Mouse (Mus musculus): ENCODE results near the gene Sugp2.

DNA sequence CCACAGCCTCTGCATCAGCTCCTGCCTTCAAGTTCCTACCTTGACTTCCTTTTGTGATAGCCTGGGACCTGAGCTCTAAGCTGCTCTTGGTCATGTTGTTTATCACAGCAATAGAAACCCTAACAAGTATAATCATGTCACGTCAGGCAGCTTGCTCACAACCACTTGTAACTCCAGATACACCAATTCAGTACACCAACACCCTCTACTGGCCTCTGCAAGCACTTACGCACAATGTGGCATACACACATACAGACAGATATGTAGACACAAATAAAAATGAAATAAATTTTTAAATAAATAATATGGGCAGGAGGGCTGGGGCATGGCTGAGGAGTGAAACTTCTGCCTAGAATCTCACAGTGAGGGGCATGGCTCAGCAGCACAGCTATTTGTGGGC lies 38.3 kb upstream of the Sugp2 start:
- TF ChIP-seq CTCF (IDR thresholded peaks at IDR 0.05; ENCODE audit: extremely low read depth, insufficient read depth, insufficient read length, insufficient replicate concordance) = no peak
- no peak for TF ChIP-seq POLR2A (IDR thresholded peaks at IDR 0.05; ENCODE audit: low read depth, low read length)

Measured in spleen, adult 2 months (tissue).